Mouse (Mus musculus): ENCODE data around the gene 1700007K13Rik. TPM values are rescaled to one million over a fixed set of nuclear protein-coding genes. Genes with fewer than 3 reads are reported as not detected.
"Not testable (repeated sequence)": the region's sequence is repeated elsewhere in the genome, so short reads cannot be mapped to it uniquely, and the experiment has no call there.

The 1700007K13Rik gene
- not detected in 2 replicates for total RNA-seq (2014; fragmentation: Nextera tagmentation)
- total RNA-seq (2017), result not detected in 2 replicates
- polyA plus RNA-seq (2012), result 0.14 and 0.36 TPM in 2 replicates

DNA sequence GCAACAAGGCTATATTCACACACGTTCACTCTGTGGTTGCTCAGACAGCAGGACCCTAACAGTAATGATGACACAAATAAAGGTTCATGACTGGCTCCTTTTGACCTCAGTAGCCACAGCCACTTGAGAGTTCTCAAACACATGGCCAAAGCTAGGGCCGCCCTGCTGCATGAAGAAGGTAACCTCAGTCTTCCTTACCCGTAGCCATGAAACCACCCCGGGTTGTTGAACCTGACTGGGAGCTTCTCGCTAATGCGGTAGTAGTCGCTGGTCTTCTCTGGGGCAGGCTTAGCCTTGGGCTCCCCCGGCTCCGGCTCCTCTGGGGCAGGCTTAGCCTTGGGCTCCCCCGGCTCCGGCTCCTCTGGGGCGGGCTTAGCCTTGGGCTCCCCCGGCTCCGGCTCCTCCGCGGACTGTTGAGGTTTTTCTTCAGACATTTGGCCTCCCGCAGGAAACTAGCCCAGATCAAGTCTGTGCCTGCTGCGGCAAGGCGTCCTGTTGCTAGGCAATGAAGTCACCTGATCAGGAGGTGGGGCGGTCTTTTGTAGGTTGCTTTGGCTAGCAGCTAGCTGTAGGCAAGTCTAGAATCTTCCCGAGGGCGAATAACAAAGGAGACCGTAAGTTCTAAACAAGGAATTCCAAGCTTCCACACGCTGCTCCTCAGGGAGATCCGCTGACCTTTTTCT is at the start of gene 1700007K13Rik:
Gene 1700007K13Rik (minus strand): TSS at position 497 of the 683 bp plus-strand sequence.
- ATAC-seq (ENCODE audit: extremely low read depth, insufficient number of reproducible peaks, low FRiP score, poor library complexity, severe bottlenecking) (no peak; the same call in 1 of the 2 replicates), DNase-seq (ENCODE audit: low spot score) (peak; percentile 19)
- Histone ChIP-seq H3K36me3 (replicated peaks) (peaks cover 24% of the 10 kb centered on the region), H3K4me1 (ENCODE audit: insufficient read depth, low read depth, low read length) (peaks cover 26% of the 10 kb centered on the region), H3K9me3 (replicated peaks) (peaks cover 4% of the 10 kb centered on the region; the same call in 1 of the 2 replicates), H3K27me3 (ENCODE audit: insufficient read depth, low read length) (peaks cover 30% of the 10 kb centered on the region), H3K4me3 (ENCODE audit: low read depth, low read length) (no peak within 1 kb of the TSS)
- TF ChIP-seq GATA2 (IDR thresholded peaks at IDR 0.05; ENCODE audit: borderline replicate concordance, low read depth, low read length), result no peak
- TF ChIP-seq TAL1 (conservative IDR thresholded peaks at IDR 0.05; ENCODE audit: low read depth, low read length), result no peak

DNA sequence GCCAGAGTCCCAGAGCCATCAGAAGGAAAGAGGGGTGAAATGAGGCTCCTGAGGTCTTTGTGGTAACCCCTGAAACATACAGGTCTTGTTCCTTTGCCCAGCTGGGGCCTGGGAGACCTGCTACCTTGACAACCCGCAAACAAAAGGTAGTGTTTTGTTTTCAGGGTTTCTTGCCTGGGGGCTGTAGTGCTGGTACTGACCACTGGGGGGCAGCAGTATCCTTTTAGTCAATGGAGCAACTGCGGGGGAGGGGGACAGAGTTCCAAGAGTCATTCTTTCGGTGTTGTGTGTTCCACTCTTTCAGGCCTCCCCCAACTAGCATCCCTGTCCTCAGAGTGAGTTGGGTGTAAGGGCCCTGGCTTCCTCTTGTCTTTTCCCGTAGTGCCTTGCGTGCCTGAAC is 48.4 kb upstream of the 1700007K13Rik start:
- Histone ChIP-seq H3K4me3 (ENCODE audit: low read depth, low read length) (no peak overlapping the region), H3K9me3 (replicated peaks) (no peaks in the 10 kb centered on the region; the same call in 1 of the 2 replicates), H3K27me3 (ENCODE audit: insufficient read depth, low read length) (peaks cover 35% of the 10 kb centered on the region), H3K4me1 (ENCODE audit: insufficient read depth, low read depth, low read length) (peaks cover 18% of the 10 kb centered on the region), H3K36me3 (replicated peaks) (no peaks in the 10 kb centered on the region)
- ATAC-seq (ENCODE audit: extremely low read depth, insufficient number of reproducible peaks, low FRiP score, poor library complexity, severe bottlenecking) (no peak), DNase-seq (ENCODE audit: low spot score) (peak; percentile 53)
- TF ChIP-seq CTCF (IDR thresholded peaks at IDR 0.05; ENCODE audit: low read depth, low read length), result peak; percentile 87
- no peak for TF ChIP-seq TAL1 (conservative IDR thresholded peaks at IDR 0.05; ENCODE audit: low read depth, low read length)

DNA sequence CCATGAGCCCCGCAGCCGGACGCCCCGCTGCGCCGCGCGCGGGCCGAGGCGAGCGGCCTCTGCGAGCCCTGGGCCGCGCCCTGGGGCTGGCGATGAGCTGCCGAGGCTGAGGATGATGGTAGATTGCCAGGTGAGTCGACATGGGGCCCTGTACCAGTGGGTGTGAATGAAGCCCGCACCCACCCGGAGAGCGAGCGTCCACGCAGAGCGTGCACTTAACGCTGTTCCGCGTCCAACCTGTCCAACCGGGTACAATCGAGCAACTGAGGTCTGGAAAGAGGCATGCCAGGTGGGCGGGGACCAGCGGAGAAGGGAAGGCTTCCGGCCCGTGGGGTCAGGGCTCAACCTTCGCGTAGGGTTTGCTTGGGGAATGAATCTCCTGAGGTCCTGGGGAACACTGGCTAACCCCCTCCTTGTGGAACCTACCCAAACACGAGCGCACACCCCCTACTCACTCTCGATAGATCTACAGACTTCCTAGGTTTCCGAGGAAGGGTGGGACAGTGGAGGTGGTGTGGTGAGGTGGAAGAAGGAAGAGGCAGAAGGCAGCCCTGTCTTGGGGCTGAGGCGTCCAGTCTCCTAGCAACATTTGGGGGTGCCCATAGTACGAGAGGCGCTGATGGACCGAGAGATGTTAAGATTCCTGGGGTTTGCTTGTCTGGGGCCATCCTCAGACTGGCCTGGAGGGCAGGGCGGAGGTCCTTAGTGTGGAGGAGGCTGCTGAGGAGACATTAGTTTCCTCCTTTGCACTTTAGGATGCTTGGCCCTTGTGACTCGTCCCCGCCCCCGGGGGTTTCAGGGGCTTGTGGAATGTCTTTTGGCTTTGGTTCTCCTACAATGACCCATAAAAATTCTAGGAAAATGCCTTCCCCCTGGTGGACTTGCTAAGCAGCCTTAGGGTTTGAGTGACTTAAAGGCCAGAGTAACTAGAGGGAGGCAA is 47.6 kb upstream of the 1700007K13Rik start:
- no peak overlapping the region for H3K4me3 ChIP-seq (ENCODE audit: low read depth, low read length)
- H3K4me1 ChIP-seq (ENCODE audit: insufficient read depth, low read depth, low read length), result peaks cover 18% of the 10 kb centered on the region
- no peak for ATAC-seq (ENCODE audit: extremely low read depth, insufficient number of reproducible peaks, low FRiP score, poor library complexity, severe bottlenecking)
- H3K27me3 ChIP-seq (ENCODE audit: insufficient read depth, low read length), result peaks cover 37% of the 10 kb centered on the region
- no peak for TF ChIP-seq GATA2 (IDR thresholded peaks at IDR 0.05; ENCODE audit: borderline replicate concordance, low read depth, low read length)
- no peak for TF ChIP-seq POLR2AphosphoS5 (IDR thresholded peaks at IDR 0.05; ENCODE audit: insufficient replicate concordance, low read depth, low read length)
- no peak for TF ChIP-seq CTCF (IDR thresholded peaks at IDR 0.05; ENCODE audit: low read depth, low read length)
- no peaks in the 10 kb centered on the region for H3K36me3 ChIP-seq (replicated peaks)
- H3K9me3 ChIP-seq (replicated peaks), result no peaks in the 10 kb centered on the region; the same call in 1 of the 2 replicates
- DNase-seq (ENCODE audit: low spot score), result no peak

DNA sequence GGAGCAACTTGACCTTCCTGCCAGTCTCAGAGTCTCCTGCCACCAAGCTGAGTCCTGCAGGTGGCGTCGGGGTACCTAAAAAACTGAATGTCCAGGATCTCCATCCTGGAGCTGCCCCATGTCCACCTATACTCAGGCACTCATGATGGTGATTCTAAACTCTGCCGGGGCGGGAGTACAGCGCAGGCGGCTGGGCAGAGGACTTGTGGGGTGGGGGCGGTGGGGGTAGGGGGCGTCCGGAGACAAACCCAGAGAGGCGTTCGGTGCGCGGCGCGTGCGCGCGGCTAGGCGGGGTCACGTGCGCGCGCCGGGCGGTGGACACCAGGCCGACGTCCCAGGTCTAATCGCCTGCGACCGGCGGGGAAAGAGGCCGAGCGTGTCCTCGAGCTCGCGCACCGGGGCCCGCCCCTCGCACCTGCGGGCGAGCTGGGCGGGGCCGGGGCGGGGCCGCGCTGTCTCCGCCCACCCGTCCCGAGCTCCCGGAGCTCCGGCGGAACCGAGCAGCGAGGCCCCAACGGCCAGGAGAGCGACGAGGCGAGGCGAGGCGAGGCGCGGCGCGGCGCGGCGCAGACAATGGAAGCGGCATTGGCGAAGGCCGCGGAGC is 46.8 kb upstream of the 1700007K13Rik start, which contains the start of gene Ralgds:
Gene Ralgds (plus strand): TSS at position 328 of the 604 bp plus-strand sequence.
- Histone ChIP-seq H3K27me3 (ENCODE audit: insufficient read depth, low read length) (peaks cover 36% of the 10 kb centered on the region), H3K9me3 (replicated peaks) (no peaks in the 10 kb centered on the region; the same call in 1 of the 2 replicates), H3K36me3 (replicated peaks) (no peaks in the 10 kb centered on the region), H3K4me1 (ENCODE audit: insufficient read depth, low read depth, low read length) (peaks cover 18% of the 10 kb centered on the region), H3K4me3 (ENCODE audit: low read depth, low read length) (no peak within 1 kb of the TSS)
- TF ChIP-seq CTCF (IDR thresholded peaks at IDR 0.05; ENCODE audit: low read depth, low read length), result no peak
- no peak for TF ChIP-seq TAL1 (conservative IDR thresholded peaks at IDR 0.05; ENCODE audit: low read depth, low read length)
- TF ChIP-seq GATA2 (IDR thresholded peaks at IDR 0.05; ENCODE audit: borderline replicate concordance, low read depth, low read length), result no peak
- no peak for TF ChIP-seq POLR2AphosphoS5 (IDR thresholded peaks at IDR 0.05; ENCODE audit: insufficient replicate concordance, low read depth, low read length)
- TF ChIP-seq GATA1 (IDR thresholded peaks at IDR 0.05; ENCODE audit: borderline replicate concordance, low read length), result no peak
- DNase-seq (ENCODE audit: low spot score), result no peak
- ATAC-seq (ENCODE audit: extremely low read depth, insufficient number of reproducible peaks, low FRiP score, poor library complexity, severe bottlenecking), result no peak

DNA sequence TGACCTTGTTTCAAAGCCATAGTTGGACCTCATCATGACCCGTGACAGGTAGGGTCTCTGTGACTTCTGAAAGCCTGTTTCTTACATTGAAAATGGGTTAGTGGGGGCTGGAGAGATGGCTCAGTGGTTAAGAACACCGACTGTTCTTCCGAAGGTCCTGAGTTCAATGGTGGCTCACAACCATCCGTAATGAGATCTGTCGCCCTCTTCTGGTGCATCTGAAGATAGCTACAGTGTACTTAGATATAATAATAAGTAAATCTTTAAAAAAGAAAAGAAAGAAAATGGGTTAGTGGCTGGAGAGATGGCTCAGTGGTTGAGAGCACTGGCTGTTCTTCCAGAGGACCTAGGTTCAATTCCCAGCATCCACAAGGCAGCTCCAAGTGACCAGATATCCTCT is 45.5 kb upstream of the 1700007K13Rik start:
- not testable (repeated sequence) for H3K36me3 ChIP-seq (replicated peaks); H3K4me3 ChIP-seq (ENCODE audit: low read depth, low read length); H3K9me3 ChIP-seq (replicated peaks); DNase-seq (ENCODE audit: low spot score); ATAC-seq (ENCODE audit: extremely low read depth, insufficient number of reproducible peaks, low FRiP score, poor library complexity, severe bottlenecking)
- Histone ChIP-seq H3K27me3 (ENCODE audit: insufficient read depth, low read length) (peaks cover 39% of the 10 kb centered on the region), H3K4me1 (ENCODE audit: insufficient read depth, low read depth, low read length) (peaks cover 14% of the 10 kb centered on the region)

DNA sequence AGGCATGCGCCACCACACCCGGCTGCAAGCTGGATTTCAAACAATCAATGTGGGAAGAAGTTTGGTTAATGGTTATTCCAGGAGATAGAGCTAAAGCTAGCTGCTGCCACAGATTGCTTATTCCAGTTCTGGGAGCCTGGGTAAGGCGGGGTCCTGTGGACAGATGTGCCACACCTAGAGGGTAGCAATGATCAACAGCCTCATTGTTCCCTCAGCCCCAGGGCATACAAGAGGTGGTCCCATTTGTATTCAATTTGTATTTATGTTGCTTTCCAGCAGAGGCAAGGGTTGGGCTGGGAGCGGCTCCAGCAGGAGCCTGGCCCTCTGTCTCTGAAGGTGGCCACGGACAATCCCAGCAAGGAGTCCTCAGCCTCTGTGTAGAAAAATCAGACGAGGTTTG is 40.2 kb upstream of the 1700007K13Rik start:
- H3K9me3 ChIP-seq (replicated peaks), result no peaks in the 10 kb centered on the region
- peaks cover 11% of the 10 kb centered on the region for H3K4me1 ChIP-seq (ENCODE audit: insufficient read depth, low read depth, low read length)
- no peaks in the 10 kb centered on the region for H3K36me3 ChIP-seq (replicated peaks)
- no peak overlapping the region for H3K4me3 ChIP-seq (ENCODE audit: low read depth, low read length)
- TF ChIP-seq GATA2 (IDR thresholded peaks at IDR 0.05; ENCODE audit: borderline replicate concordance, low read depth, low read length), result no peak
- no peak for TF ChIP-seq CTCF (IDR thresholded peaks at IDR 0.05; ENCODE audit: low read depth, low read length)
- TF ChIP-seq GATA1 (IDR thresholded peaks at IDR 0.05; ENCODE audit: borderline replicate concordance, low read length), result no peak
- TF ChIP-seq POLR2AphosphoS5 (IDR thresholded peaks at IDR 0.05; ENCODE audit: insufficient replicate concordance, low read depth, low read length), result no peak
- no peak for TF ChIP-seq TAL1 (conservative IDR thresholded peaks at IDR 0.05; ENCODE audit: low read depth, low read length)
- no peak for ATAC-seq (ENCODE audit: extremely low read depth, insufficient number of reproducible peaks, low FRiP score, poor library complexity, severe bottlenecking)
- DNase-seq (ENCODE audit: low spot score), result no peak
- H3K27me3 ChIP-seq (ENCODE audit: insufficient read depth, low read length), result peaks cover 41% of the 10 kb centered on the region
